Mouse (Mus musculus): ENCODE measurements around the gene Ncoa1.

GRCm38 (mm10) chr12:4431978-4432377 is 45.0 kb downstream of the Ncoa1 start:
- no peak for TF ChIP-seq CTCF (IDR thresholded peaks at IDR 0.05; ENCODE audit: low read depth)
- TF ChIP-seq EP300 (IDR thresholded peaks at IDR 0.05; ENCODE audit: low read depth), result no peak
